Mouse (Mus musculus) retina, postnatal 1 day (tissue): ENCODE data around the gene Rasgef1c.

Experiments
- DNase-seq: peaks from one replicate; pipeline ENCODE4 v3.0.0-alpha.2; 2012

Rasgef1c gene

DNA sequence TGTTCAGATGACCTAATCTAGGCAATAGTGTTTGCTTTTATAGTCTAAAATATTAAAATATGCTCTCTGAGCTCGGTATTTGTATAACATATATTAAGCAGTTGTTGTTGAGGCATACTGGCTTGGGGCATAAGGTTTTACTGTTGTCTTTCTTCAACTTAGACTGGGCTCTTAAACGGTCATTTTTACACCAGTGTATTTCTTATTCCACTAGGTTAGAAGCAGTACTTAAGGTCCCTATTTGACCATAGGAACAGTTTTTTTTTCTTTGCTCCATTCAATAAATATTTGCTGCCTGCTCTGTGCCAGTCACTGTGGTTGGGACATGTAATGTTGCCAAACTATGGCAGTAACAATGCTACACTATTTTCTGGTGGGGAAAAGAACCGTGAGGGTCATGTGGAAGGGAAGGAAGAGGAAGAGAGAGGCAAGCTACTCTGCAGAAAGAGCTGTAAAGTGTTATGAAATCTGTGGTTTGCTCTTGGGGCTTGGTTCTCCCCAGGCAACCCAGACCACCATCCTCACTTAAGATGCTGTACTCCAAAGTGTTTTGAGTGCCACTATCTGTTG, 125.0 kb downstream of the Rasgef1c start:
- no peak for DNase-seq

DNA sequence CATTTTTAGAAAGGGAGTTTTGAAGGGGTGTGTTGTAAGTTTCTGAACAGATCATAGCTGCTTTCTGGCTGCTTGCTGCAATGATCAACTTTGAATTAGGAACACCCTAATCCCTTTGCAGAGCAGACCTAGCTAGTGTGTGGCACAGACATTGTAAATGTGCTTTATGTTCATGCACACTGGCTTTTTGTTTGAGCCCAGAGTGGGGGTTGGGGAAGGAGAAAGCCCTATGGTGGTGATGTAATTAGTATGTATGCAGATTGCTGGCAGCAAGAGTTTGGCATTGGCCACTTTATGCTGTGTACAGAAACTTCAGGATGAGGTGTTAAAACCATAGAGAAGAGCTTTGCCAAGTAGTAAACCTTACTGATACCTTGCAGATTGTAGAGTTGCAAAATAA, 126.8 kb downstream of the Rasgef1c start:
- DNase-seq, result peak; percentile 75
